Mouse (Mus musculus): ENCODE measurements around the gene Fgf13. TPM values are rescaled to one million over a fixed set of nuclear protein-coding genes. Genes with fewer than 3 reads are reported as not detected.

Fgf13 gene
- total and polyA plus RNA-seq, 3 experiments: not detected

DNA sequence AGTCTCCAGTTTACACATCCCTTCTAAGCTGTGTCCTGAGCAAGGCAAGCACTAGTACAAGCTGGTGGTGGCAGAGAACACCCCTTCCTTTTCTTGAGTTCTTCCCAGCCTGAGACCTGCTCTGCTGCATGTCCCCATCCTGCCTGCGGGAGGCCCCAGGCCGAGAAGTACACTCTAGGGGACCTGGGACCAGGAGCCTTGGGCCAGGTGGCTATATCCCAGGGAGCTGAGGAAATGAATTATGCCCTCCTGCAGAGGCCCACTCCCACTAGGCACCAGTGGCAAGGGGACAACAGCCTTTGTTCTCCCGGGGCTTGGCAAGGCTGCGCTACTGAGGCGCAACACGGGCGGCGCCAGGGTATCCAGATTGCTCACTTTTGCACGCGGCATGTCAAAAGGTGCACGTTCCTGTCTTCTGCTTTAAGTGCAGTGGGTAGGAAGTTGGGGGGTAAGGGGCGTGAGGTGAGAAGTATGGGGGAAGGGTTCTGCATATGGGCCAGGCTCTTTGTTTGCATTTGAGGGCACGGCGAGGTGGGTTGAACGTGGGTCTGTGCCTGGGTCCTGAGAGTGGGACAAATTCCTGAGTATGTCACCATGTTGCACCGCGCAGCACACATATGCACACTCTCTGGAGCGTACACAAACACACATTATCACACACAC is 1.7 kb downstream of the Fgf13 start:
- H3K4me1 ChIP-seq (ENCODE audit: control insufficient read depth in 1 of 2, insufficient read depth in 2 of 2): no peaks in the 10 kb centered on the region
- H3K9me3 ChIP-seq (replicated peaks; ENCODE audit: low read length): no peaks in the 10 kb centered on the region
- no peak overlapping the region for H3K27ac ChIP-seq (ENCODE audit: insufficient read depth, low read depth)
- H3K9ac ChIP-seq (ENCODE audit: insufficient read depth, low read depth): no peak overlapping the region
- H3K36me3 ChIP-seq (replicated peaks in 1 of 2; ENCODE audit: control insufficient read depth in 1 of 2, insufficient read depth in 1 of 2, low read length in 1 of 2): no peaks in the 10 kb centered on the region
- H3K27me3 ChIP-seq (replicated peaks): no peaks in the 10 kb centered on the region
- no peak for TF ChIP-seq CHD2 (IDR thresholded peaks at IDR 0.05; ENCODE audit: low read length)
- TF ChIP-seq MYC (IDR thresholded peaks at IDR 0.05; ENCODE audit: low read depth, low read length): no peak
- TF ChIP-seq ZC3H11A (IDR thresholded peaks at IDR 0.05; ENCODE audit: low read depth, low read length): no peak
- no peak for TF ChIP-seq KAT2A (IDR thresholded peaks at IDR 0.05; ENCODE audit: insufficient replicate concordance, low read length)
- no peak for TF ChIP-seq SIN3A (IDR thresholded peaks at IDR 0.05; ENCODE audit: low read length)
- no peak for TF ChIP-seq ELF1 (IDR thresholded peaks at IDR 0.05; ENCODE audit: low read depth, low read length)
- no peak for TF ChIP-seq GABPA (IDR thresholded peaks at IDR 0.05; ENCODE audit: insufficient replicate concordance, low read depth, low read length)
- TF ChIP-seq JUN (IDR thresholded peaks at IDR 0.05; ENCODE audit: insufficient read depth, low read depth, low read length): no peak
- no peak for TF ChIP-seq MEF2A (IDR thresholded peaks at IDR 0.05; ENCODE audit: borderline replicate concordance, low read depth, low read length)
- dilution Hi-C loops (cut with MboI; ENCODE audit: extremely low pct_ligation_motif_present, extremely low pct_unique_long_range_greater_than_20kb, low sequenced_read_pairs): no loop called here
- in situ Hi-C loops (cut with MboI; ENCODE audit: low pct_ligation_motif_present, low pct_unique_long_range_greater_than_20kb, low sequenced_read_pairs): no loop called here
- H3K79me2 ChIP-seq (replicated peaks; ENCODE audit: control insufficient read depth, extremely low read depth, insufficient read depth, poor library complexity, severe bottlenecking): no peaks in the 10 kb centered on the region
- H3K4me3 ChIP-seq (replicated peaks in 1 of 3; ENCODE audit: low read depth in 2 of 3, low read length in 2 of 3, poor library complexity in 1 of 3): no peak overlapping the region
- DNase-seq (ENCODE audit: extremely low read depth): no peak
- H3K4me2 ChIP-seq (ENCODE audit: insufficient read depth, low read depth, poor library complexity, severe bottlenecking): no peak overlapping the region

- dilution Hi-C loops (cut with MboI; ENCODE audit: extremely low pct_ligation_motif_present, extremely low pct_unique_long_range_greater_than_20kb, low sequenced_read_pairs): no loop called here
- H3K9me3 ChIP-seq (replicated peaks; ENCODE audit: low read length): no peaks in the 10 kb centered on the region
- in situ Hi-C loops (cut with MboI; ENCODE audit: low pct_ligation_motif_present, low pct_unique_long_range_greater_than_20kb, low sequenced_read_pairs): no loop called here
- H3K4me3 ChIP-seq (replicated peaks in 1 of 3; ENCODE audit: low read depth in 2 of 3, low read length in 2 of 3, poor library complexity in 1 of 3): no peak overlapping the region
- no peak overlapping the region for H3K9ac ChIP-seq (ENCODE audit: insufficient read depth, low read depth)
- no peaks in the 10 kb centered on the region for H3K4me1 ChIP-seq (ENCODE audit: control insufficient read depth in 1 of 2, insufficient read depth in 2 of 2)
- no peaks in the 10 kb centered on the region for H3K79me2 ChIP-seq (replicated peaks; ENCODE audit: control insufficient read depth, extremely low read depth, insufficient read depth, poor library complexity, severe bottlenecking)
- DNase-seq (ENCODE audit: extremely low read depth): no peak
- no peaks in the 10 kb centered on the region for H3K36me3 ChIP-seq (replicated peaks in 1 of 2; ENCODE audit: control insufficient read depth in 1 of 2, insufficient read depth in 1 of 2, low read length in 1 of 2)
- H3K27ac ChIP-seq (ENCODE audit: insufficient read depth, low read depth): no peak overlapping the region
- TF ChIP-seq ETS1 (conservative IDR thresholded peaks at IDR 0.05; ENCODE audit: low read depth, low read length): no peak
- TF ChIP-seq BHLHE40 (IDR thresholded peaks at IDR 0.05; ENCODE audit: low read depth, low read length): no peak
- TF ChIP-seq MXI1 (IDR thresholded peaks at IDR 0.05; ENCODE audit: low read depth, low read length): no peak
- no peak for TF ChIP-seq JUN (IDR thresholded peaks at IDR 0.05; ENCODE audit: insufficient read depth, low read depth, low read length)
- TF ChIP-seq SMC3 (IDR thresholded peaks at IDR 0.05; ENCODE audit: low read depth, low read length): no peak
- TF ChIP-seq MAZ (IDR thresholded peaks at IDR 0.05; ENCODE audit: low read depth, low read length): no peak
- no peak for TF ChIP-seq RAD21 (IDR thresholded peaks at IDR 0.05; ENCODE audit: low read depth, low read length)
- TF ChIP-seq MAX (IDR thresholded peaks at IDR 0.05; ENCODE audit: low read length): no peak
- no peak overlapping the region for H3K4me2 ChIP-seq (ENCODE audit: insufficient read depth, low read depth, poor library complexity, severe bottlenecking)
- H3K27me3 ChIP-seq (replicated peaks): no peaks in the 10 kb centered on the region
Measured at GRCm38 (mm10) chrX:59547931-59548330, 19.9 kb downstream of the Fgf13 start.
